Mouse (Mus musculus): ENCODE measurements around the gene Tmem259. TPM values are rescaled to one million over a fixed set of nuclear protein-coding genes. Genes with fewer than 3 reads are reported as not detected.

The Tmem259 gene
- total and polyA plus RNA-seq, 3 experiments = 41.6 to 264 (median 79.8) TPM

- peaks cover 98% of the 10 kb centered on the region for H3K4me1 ChIP-seq (ENCODE audit: insufficient read depth, low read depth, low read length)
- TF ChIP-seq POLR2AphosphoS5 (IDR thresholded peaks at IDR 0.05; ENCODE audit: insufficient replicate concordance, low read depth, low read length) (no peak), CTCF (IDR thresholded peaks at IDR 0.05; ENCODE audit: low read depth, low read length) (no peak), TAL1 (conservative IDR thresholded peaks at IDR 0.05; ENCODE audit: low read depth, low read length) (no peak), GATA1 (IDR thresholded peaks at IDR 0.05; ENCODE audit: borderline replicate concordance, low read length) (no peak), GATA2 (IDR thresholded peaks at IDR 0.05; ENCODE audit: borderline replicate concordance, low read depth, low read length) (no peak)
- H3K36me3 ChIP-seq (replicated peaks) = peaks cover 100% of the 10 kb centered on the region
- DNase-seq (ENCODE audit: low spot score) = no peak
- H3K4me3 ChIP-seq (ENCODE audit: low read depth, low read length) = peak overlapping the region; percentile 48; the same call in 1 of the 2 replicates
- H3K27me3 ChIP-seq (ENCODE audit: insufficient read depth, low read length) = no peaks in the 10 kb centered on the region
- no peak for ATAC-seq (ENCODE audit: extremely low read depth, insufficient number of reproducible peaks, low FRiP score, poor library complexity, severe bottlenecking)
- H3K9me3 ChIP-seq (replicated peaks) = no peaks in the 10 kb centered on the region
Observed at GRCm38 (mm10) chr10:79942988-79943387, 41.1 kb downstream of the Tmem259 start.

DNA sequence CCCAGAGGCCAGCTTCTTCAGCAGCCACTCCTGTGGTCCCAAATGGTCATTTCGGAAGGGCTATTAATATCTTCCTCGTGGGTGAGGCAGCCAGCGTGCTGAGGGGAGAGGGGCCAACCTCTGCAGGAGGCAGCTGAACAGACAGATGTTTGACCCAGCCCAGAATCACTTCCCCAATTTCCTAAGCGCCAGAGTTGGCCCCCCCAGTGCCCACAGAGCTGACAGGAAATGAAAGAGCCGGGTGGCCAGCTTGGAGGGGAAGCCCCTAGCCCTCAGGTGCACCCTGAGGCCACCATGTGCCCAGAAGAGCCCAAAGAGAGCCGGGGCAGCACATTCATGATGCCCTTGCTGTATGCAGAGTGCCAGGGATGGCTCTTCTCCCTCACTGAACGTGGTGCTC is 43.4 kb downstream of the Tmem259 start:
- ATAC-seq (ENCODE audit: extremely low read depth, insufficient number of reproducible peaks, low FRiP score, poor library complexity, severe bottlenecking) (peak; percentile 48), DNase-seq (ENCODE audit: low spot score) (peak; percentile 51)
- Histone ChIP-seq H3K4me3 (ENCODE audit: low read depth, low read length) (peak overlapping the region; percentile 23; the same call in 1 of the 2 replicates), H3K4me1 (ENCODE audit: insufficient read depth, low read depth, low read length) (peaks cover 97% of the 10 kb centered on the region), H3K9me3 (replicated peaks) (no peaks in the 10 kb centered on the region), H3K36me3 (replicated peaks) (peaks cover 100% of the 10 kb centered on the region), H3K27me3 (ENCODE audit: insufficient read depth, low read length) (no peaks in the 10 kb centered on the region)
- TF ChIP-seq GATA1 (IDR thresholded peaks at IDR 0.05; ENCODE audit: borderline replicate concordance, low read length) = no peak
- no peak for TF ChIP-seq CTCF (IDR thresholded peaks at IDR 0.05; ENCODE audit: low read depth, low read length)

- H3K4me1 ChIP-seq (ENCODE audit: insufficient read depth, low read depth, low read length) = peaks cover 97% of the 10 kb centered on the region
- no peaks in the 10 kb centered on the region for H3K9me3 ChIP-seq (replicated peaks)
- no peaks in the 10 kb centered on the region for H3K27me3 ChIP-seq (ENCODE audit: insufficient read depth, low read length)
- no peak for DNase-seq (ENCODE audit: low spot score)
- H3K4me3 ChIP-seq (ENCODE audit: low read depth, low read length) = no peak overlapping the region
- H3K36me3 ChIP-seq (replicated peaks) = peaks cover 100% of the 10 kb centered on the region
- ATAC-seq (ENCODE audit: extremely low read depth, insufficient number of reproducible peaks, low FRiP score, poor library complexity, severe bottlenecking) = no peak
- TF ChIP-seq TAL1 (conservative IDR thresholded peaks at IDR 0.05; ENCODE audit: low read depth, low read length) (no peak), GATA2 (IDR thresholded peaks at IDR 0.05; ENCODE audit: borderline replicate concordance, low read depth, low read length) (no peak), GATA1 (IDR thresholded peaks at IDR 0.05; ENCODE audit: borderline replicate concordance, low read length) (no peak)
Observed at GRCm38 (mm10) chr10:79937775-79938526, 46.2 kb downstream of the Tmem259 start.

DNA sequence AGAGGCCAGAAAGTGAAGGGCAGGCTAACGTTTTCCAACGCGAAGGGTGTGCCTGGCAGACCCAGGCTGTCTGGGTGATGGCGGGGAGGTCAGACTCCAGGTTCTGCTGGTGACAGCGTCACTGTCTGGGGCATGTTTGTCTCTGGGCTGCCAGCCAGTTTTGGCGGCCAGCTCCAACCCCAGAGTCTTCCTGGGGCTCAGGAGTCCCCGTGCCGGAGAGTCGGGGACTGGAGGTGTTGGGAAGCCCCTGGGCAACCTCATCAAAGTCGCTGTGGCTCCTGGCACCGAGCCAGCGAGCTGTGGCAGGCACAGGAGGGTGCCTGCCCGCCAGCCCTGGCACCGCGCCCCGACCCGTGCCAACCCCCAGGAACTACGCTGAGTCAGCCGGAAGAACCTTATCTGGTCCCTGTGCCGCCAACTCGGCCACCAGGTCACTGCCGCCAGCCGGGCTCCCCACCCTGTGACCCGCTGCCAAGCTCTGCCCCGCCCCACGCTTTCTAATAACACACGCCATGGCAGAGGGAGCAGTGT is 47.2 kb downstream of the Tmem259 start:
- no peak for ATAC-seq (ENCODE audit: extremely low read depth, insufficient number of reproducible peaks, low FRiP score, poor library complexity, severe bottlenecking)
- H3K27me3 ChIP-seq (ENCODE audit: insufficient read depth, low read length) = no peaks in the 10 kb centered on the region
- peak overlapping the region; percentile 31; the same call in 1 of the 2 replicates for H3K4me3 ChIP-seq (ENCODE audit: low read depth, low read length)
- no peaks in the 10 kb centered on the region for H3K9me3 ChIP-seq (replicated peaks)
- peaks cover 96% of the 10 kb centered on the region for H3K4me1 ChIP-seq (ENCODE audit: insufficient read depth, low read depth, low read length)
- TF ChIP-seq POLR2AphosphoS5 (IDR thresholded peaks at IDR 0.05; ENCODE audit: insufficient replicate concordance, low read depth, low read length) = no peak
- no peak for TF ChIP-seq GATA2 (IDR thresholded peaks at IDR 0.05; ENCODE audit: borderline replicate concordance, low read depth, low read length)
- TF ChIP-seq GATA1 (IDR thresholded peaks at IDR 0.05; ENCODE audit: borderline replicate concordance, low read length) = no peak
- TF ChIP-seq CTCF (IDR thresholded peaks at IDR 0.05; ENCODE audit: low read depth, low read length) = no peak
- no peak for TF ChIP-seq TAL1 (conservative IDR thresholded peaks at IDR 0.05; ENCODE audit: low read depth, low read length)
- DNase-seq (ENCODE audit: low spot score) = peak; percentile 59
- peaks cover 100% of the 10 kb centered on the region for H3K36me3 ChIP-seq (replicated peaks)

- no peak for TF ChIP-seq GATA1 (IDR thresholded peaks at IDR 0.05; ENCODE audit: borderline replicate concordance, low read length)
- TF ChIP-seq POLR2AphosphoS5 (IDR thresholded peaks at IDR 0.05; ENCODE audit: insufficient replicate concordance, low read depth, low read length) = no peak
- no peak for TF ChIP-seq CTCF (IDR thresholded peaks at IDR 0.05; ENCODE audit: low read depth, low read length)
- TF ChIP-seq TAL1 (conservative IDR thresholded peaks at IDR 0.05; ENCODE audit: low read depth, low read length) = no peak
- TF ChIP-seq GATA2 (IDR thresholded peaks at IDR 0.05; ENCODE audit: borderline replicate concordance, low read depth, low read length) = no peak
- Histone ChIP-seq H3K9me3 (replicated peaks) (no peaks in the 10 kb centered on the region), H3K36me3 (replicated peaks) (peaks cover 100% of the 10 kb centered on the region), H3K27me3 (ENCODE audit: insufficient read depth, low read length) (no peaks in the 10 kb centered on the region), H3K4me3 (ENCODE audit: low read depth, low read length) (no peak overlapping the region), H3K4me1 (ENCODE audit: insufficient read depth, low read depth, low read length) (peaks cover 96% of the 10 kb centered on the region)
- no peak for ATAC-seq (ENCODE audit: extremely low read depth, insufficient number of reproducible peaks, low FRiP score, poor library complexity, severe bottlenecking)
- no peak for DNase-seq (ENCODE audit: low spot score)
Observed at GRCm38 (mm10) chr10:79936284-79936910, 47.7 kb downstream of the Tmem259 start.

- peaks cover 96% of the 10 kb centered on the region for H3K4me1 ChIP-seq (ENCODE audit: insufficient read depth, low read depth, low read length)
- H3K9me3 ChIP-seq (replicated peaks) = no peaks in the 10 kb centered on the region
- no peak overlapping the region for H3K4me3 ChIP-seq (ENCODE audit: low read depth, low read length)
- TF ChIP-seq GATA2 (IDR thresholded peaks at IDR 0.05; ENCODE audit: borderline replicate concordance, low read depth, low read length) = no peak
- no peak for TF ChIP-seq POLR2AphosphoS5 (IDR thresholded peaks at IDR 0.05; ENCODE audit: insufficient replicate concordance, low read depth, low read length)
- TF ChIP-seq GATA1 (IDR thresholded peaks at IDR 0.05; ENCODE audit: borderline replicate concordance, low read length) = no peak
- TF ChIP-seq TAL1 (conservative IDR thresholded peaks at IDR 0.05; ENCODE audit: low read depth, low read length) = no peak
- no peak for TF ChIP-seq CTCF (IDR thresholded peaks at IDR 0.05; ENCODE audit: low read depth, low read length)
- DNase-seq (ENCODE audit: low spot score) = no peak
- ATAC-seq (ENCODE audit: extremely low read depth, insufficient number of reproducible peaks, low FRiP score, poor library complexity, severe bottlenecking) = no peak; the same call in 1 of the 2 replicates
- H3K36me3 ChIP-seq (replicated peaks) = peaks cover 100% of the 10 kb centered on the region
- H3K27me3 ChIP-seq (ENCODE audit: insufficient read depth, low read length) = no peaks in the 10 kb centered on the region
Observed at GRCm38 (mm10) chr10:79934794-79935569, 49.1 kb downstream of the Tmem259 start.
